Mouse (Mus musculus) MEL (cell line): ENCODE data around the gene Drg1. TPM values are rescaled to one million over a fixed set of nuclear protein-coding genes. Genes with fewer than 3 reads are reported as not detected.
A peak's percentile ranks its signal among the peaks of the same experiment; 100 is the strongest.

Source experiments
- DNase-seq: peaks from one replicate; pipeline ENCODE4 v3.0.0; 2011; ENCODE audit warnings: low read depth, low spot score
- H3K27ac ChIP-seq: 2 replicates; pipeline ENCODE4 v1.5.1; 2012; ENCODE audit warnings: low read depth, mild to moderate bottlenecking, control low read depth, low read length, moderate library complexity; ENCODE audit not compliant: control insufficient read depth
- H3K27me3 ChIP-seq, 2 experiments: fragments of 150-350 bp in 1 of 2; sonication (generic) in 1 of 2; 2 replicates each; pipeline ENCODE4 v1.6.1; 2012; ENCODE audit warnings: low read length in 2 of 2, mild to moderate bottlenecking in 2 of 2, improper control_type of control experiment in 1 of 2, moderate library complexity in 1 of 2; ENCODE audit not compliant: insufficient read depth in 2 of 2, control insufficient read depth in 1 of 2
- H3K36me3 ChIP-seq, 2 experiments: 2 replicates each; pipeline ENCODE4 v1.6.1; 2012 to 2014; ENCODE audit warnings: low read length in 2 of 2, improper control_type of control experiment in 1 of 2, inconsistent platforms in 1 of 2, mild to moderate bottlenecking in 1 of 2; ENCODE audit not compliant: insufficient read depth in 2 of 2, control insufficient read depth in 1 of 2
- H3K4me1 ChIP-seq, 2 experiments: fragments of 150-350 bp in 1 of 2; sonication (generic) in 1 of 2; 2 replicates each; pipeline ENCODE4 v1.6.1; 2012; ENCODE audit warnings: low read length in 2 of 2, improper control_type of control experiment in 1 of 2, mild to moderate bottlenecking in 1 of 2; ENCODE audit not compliant: insufficient read depth in 2 of 2, control insufficient read depth in 1 of 2
- H3K4me3 ChIP-seq, 2 experiments: fragments of 150-350 bp in 1 of 2; sonication (generic) in 1 of 2; 2 replicates each; pipeline ENCODE4 v1.5.1; 2012; ENCODE audit warnings: low read depth in 2 of 2, low read length in 2 of 2, mild to moderate bottlenecking in 2 of 2, moderate library complexity in 2 of 2, control low read depth in 1 of 2, improper control_type of control experiment in 1 of 2; ENCODE audit not compliant: control insufficient read depth in 1 of 2, insufficient read depth in 1 of 2
- H3K79me2 ChIP-seq: 2 replicates; pipeline ENCODE4 v1.6.1; 2012; ENCODE audit warnings: mild to moderate bottlenecking, low read length, moderate library complexity; ENCODE audit not compliant: control insufficient read depth, poor library complexity, insufficient read depth
- H3K9ac ChIP-seq: 2 replicates; pipeline ENCODE4 v1.6.1; 2012; ENCODE audit warnings: low read depth, mild to moderate bottlenecking, control low read depth, low read length, moderate library complexity; ENCODE audit not compliant: control insufficient read depth, poor library complexity, severe bottlenecking
- H3K9me3 ChIP-seq: fragments of 150-350 bp; sonication (generic); replicated peaks from 2 replicates; pipeline ENCODE4 v1.6.1; 2012; ENCODE audit warnings: mild to moderate bottlenecking, low read length, improper control_type of control experiment, moderate library complexity; ENCODE audit not compliant: insufficient read depth
- CHD2 ChIP-seq: IDR thresholded peaks from 2 replicates; pipeline ENCODE4 v1.6.1; 2011; ENCODE audit warnings: low read length, improper control_type of control experiment
- ELF1 ChIP-seq: IDR thresholded peaks from 2 replicates; pipeline ENCODE4 v1.6.1; 2014; ENCODE audit warnings: low read depth, mild to moderate bottlenecking, inconsistent platforms, low read length, improper control_type of control experiment, moderate library complexity
- GABPA ChIP-seq: IDR thresholded peaks from 2 replicates; pipeline ENCODE4 v1.6.1; 2012; ENCODE audit warnings: low read depth, mild to moderate bottlenecking, inconsistent platforms, low read length, improper control_type of control experiment, moderate library complexity
- GATA1 ChIP-seq: IDR thresholded peaks from 2 replicates; pipeline ENCODE4 v1.6.1; 2011; ENCODE audit warnings: low read depth, low read length, improper control_type of control experiment
- MAFK ChIP-seq: IDR thresholded peaks from 2 replicates; pipeline ENCODE4 v1.6.1; 2011; ENCODE audit warnings: low read depth, mild to moderate bottlenecking, low read length, improper control_type of control experiment, borderline replicate concordance
- MXI1 ChIP-seq: IDR thresholded peaks from 2 replicates; pipeline ENCODE4 v1.6.1; 2011; ENCODE audit warnings: mild to moderate bottlenecking, low read depth, low read length, improper control_type of control experiment
- MYB ChIP-seq: IDR thresholded peaks from 2 replicates; pipeline ENCODE4 v1.6.1; 2011; ENCODE audit warnings: mild to moderate bottlenecking, low read depth, low read length, improper control_type of control experiment
- NELFE ChIP-seq: IDR thresholded peaks from 2 replicates; pipeline ENCODE4 v1.6.1; 2011; ENCODE audit warnings: low read depth, low read length, improper control_type of control experiment
- POLR2A ChIP-seq, 2 experiments: IDR thresholded peaks; 2 replicates each; pipeline ENCODE4 v1.6.1; 2011 to 2012; ENCODE audit warnings: low read length in 2 of 2, mild to moderate bottlenecking in 2 of 2, control low read depth in 1 of 2, improper control_type of control experiment in 1 of 2, low read depth in 1 of 2, moderate library complexity in 1 of 2; ENCODE audit not compliant: control insufficient read depth in 1 of 2, insufficient read depth in 1 of 2, poor library complexity in 1 of 2
- POLR2AphosphoS2 ChIP-seq: IDR thresholded peaks from 2 replicates; pipeline ENCODE4 v1.6.1; 2011; ENCODE audit warnings: low read length, improper control_type of control experiment
- ZC3H11A ChIP-seq: IDR thresholded peaks from 2 replicates; pipeline ENCODE4 v1.6.1; 2012; ENCODE audit warnings: low read depth, mild to moderate bottlenecking, inconsistent platforms, low read length, improper control_type of control experiment
- ZMIZ1 ChIP-seq: IDR thresholded peaks from 2 replicates; pipeline ENCODE4 v1.6.1; 2012; ENCODE audit warnings: low read depth, mild to moderate bottlenecking, inconsistent platforms, low read length, improper control_type of control experiment, moderate library complexity
- ZNF384 ChIP-seq: IDR thresholded peaks from 2 replicates; pipeline ENCODE4 v1.6.1; 2012; ENCODE audit warnings: low read depth, mild to moderate bottlenecking, inconsistent platforms, low read length, improper control_type of control experiment
- polyA plus RNA-seq, 2 experiments: library from polyadenylated mRNA; stranded (reverse) in 1 of 2; unstranded in 1 of 2; fragments of >175 nt in 1 of 2; fragments of >200 nt in 1 of 2; gene quantifications; 2 replicates each; pipeline versions ENCODE4 v1.2.1 to v1.2.4; 2012; ENCODE audit warnings: low replicate concordance in 2 of 2, low read depth in 1 of 2; ENCODE audit not compliant: insufficient read length in 2 of 2, insufficient read depth in 1 of 2, missing spikeins in 1 of 2
- total RNA-seq: library from RNA; depleted of rRNA; stranded (reverse); fragments of 300-350 nt; gene quantifications from 2 replicates; pipeline ENCODE4 v1.2.3, GENCODE M21; 2012

The Drg1 gene
- total and polyA plus RNA-seq, 3 experiments = 161 to 1,664 (median 212) TPM

GRCm38 (mm10) chr11:3243771-3244170 is 22.4 kb downstream of the Drg1 start (continued):
- TF ChIP-seq GABPA = no peak
- TF ChIP-seq ELF1 = no peak
- no peak for TF ChIP-seq MXI1
- no peak for TF ChIP-seq ZC3H11A

- Histone ChIP-seq H3K9ac (no peak overlapping the region), H3K4me3 (no peak overlapping the region), H3K27me3 (no peaks in the 10 kb centered on the region), H3K27ac (no peak overlapping the region), H3K36me3 (peaks cover 0 to 66% of the 10 kb centered on the region in 2 experiments; a peak in 3 of 4 replicates), H3K9me3 (no peaks in the 10 kb centered on the region), H3K4me1 (no peaks in the 10 kb centered on the region), H3K79me2 (no peaks in the 10 kb centered on the region)
- TF ChIP-seq POLR2A (IDR thresholded peaks at IDR 0.05; ENCODE audit: control insufficient read depth in 1 of 2, insufficient read depth in 1 of 2, low read depth in 1 of 2, low read length in 2 of 2, poor library complexity in 1 of 2) (peak in 1 of 2 experiments; percentile 18; a peak in 1 of 4 replicates), MYB (0 out of 2 replicates have a peak, but pooled peaks have one; percentile 13), CHD2 (no peak), GATA1 (no peak), POLR2AphosphoS2 (peak; percentile 55; the same call in 1 of the 2 replicates), ZMIZ1 (0 out of 2 replicates have a peak, but pooled peaks have one; percentile 56)
- DNase-seq = no peak
These were observed 23.8 kb downstream of the Drg1 start for GRCm38 (mm10) chr11:3242395-3242794.

- TF ChIP-seq POLR2A (IDR thresholded peaks at IDR 0.05; ENCODE audit: control insufficient read depth in 1 of 2, insufficient read depth in 1 of 2, low read depth in 1 of 2, low read length in 2 of 2, poor library complexity in 1 of 2) (0 out of 4 replicates have a peak, but pooled peaks of 1 of the 2 experiments have one; percentile 25), CHD2 (no peak)
These were observed 30.9 kb downstream of the Drg1 start for GRCm38 (mm10) chr11:3235277-3235676.

GRCm38 (mm10) chr11:3233704-3234103 is 32.5 kb downstream of the Drg1 start:
- Histone ChIP-seq H3K4me3 (no peak overlapping the region), H3K27me3 (no peaks in the 10 kb centered on the region), H3K9me3 (no peaks in the 10 kb centered on the region), H3K4me1 (no peaks in the 10 kb centered on the region), H3K27ac (no peak overlapping the region), H3K36me3 (peaks cover 0 to 58% of the 10 kb centered on the region in 2 experiments; a peak in 2 of 4 replicates), H3K79me2 (no peaks in the 10 kb centered on the region), H3K9ac (no peak overlapping the region)
- DNase-seq = no peak
- peak; percentile 63 for TF ChIP-seq ZNF384
- TF ChIP-seq MAFK = no peak
- no peak for TF ChIP-seq NELFE

More at GRCm38 (mm10) chr11:3235277-3235676, 30.9 kb downstream of the Drg1 start:
- H3K4me1 ChIP-seq = no peaks in the 10 kb centered on the region
- H3K79me2 ChIP-seq = no peaks in the 10 kb centered on the region
- no peak for DNase-seq
- H3K27ac ChIP-seq = no peak overlapping the region
- H3K36me3 ChIP-seq = peaks cover 0 to 52% of the 10 kb centered on the region in 2 experiments; a peak in 2 of 4 replicates
- no peaks in the 10 kb centered on the region for H3K9me3 ChIP-seq
- no peak overlapping the region for H3K9ac ChIP-seq
- no peak overlapping the region for H3K4me3 ChIP-seq
- H3K27me3 ChIP-seq = no peaks in the 10 kb centered on the region
